Mouse (Mus musculus) liver, postnatal 0 days (tissue): Measurements from ENCODE around the gene Prkab1. TPM values are rescaled to one million over a fixed set of nuclear protein-coding genes. Genes with fewer than 3 reads are reported as not detected.

Experiments used
- ATAC-seq: fragments of 200-750 bp; cut with Nextera tagmentation; 2 replicates; pipeline ENCODE4 v1.8.0; 2017; ENCODE audit warnings: mild to moderate bottlenecking, moderate library complexity
- DNase-seq: peaks from one replicate; pipeline ENCODE4 v3.0.0-alpha.2; 2016
- H3K27ac ChIP-seq: fragments of 300-500 bp; sonication (generic); 2 replicates; pipeline ENCODE4 v1.5.1; 2014; ENCODE audit warnings: antibody characterized with exemption, moderate library complexity, mild to moderate bottlenecking, low read depth
- H3K27me3 ChIP-seq: fragments of 300-500 bp; sonication (generic); 2 replicates; pipeline ENCODE4 v1.6.1; 2014; ENCODE audit warnings: low read length, control low read depth, mixed read lengths; ENCODE audit not compliant: insufficient read depth
- H3K36me3 ChIP-seq: fragments of 300-500 bp; sonication (generic); replicated peaks from 2 replicates; pipeline ENCODE4 v1.6.1; 2014; ENCODE audit warnings: mild to moderate bottlenecking, control low read depth, low read length, moderate library complexity, mixed read lengths; ENCODE audit not compliant: insufficient read depth
- H3K4me1 ChIP-seq: fragments of 300-500 bp; sonication (generic); 2 replicates; pipeline ENCODE4 v1.6.1; 2014; ENCODE audit warnings: antibody characterized with exemption, mild to moderate bottlenecking, control low read depth; ENCODE audit not compliant: insufficient read depth
- H3K4me2 ChIP-seq: fragments of 300-500 bp; sonication (generic); 2 replicates; pipeline ENCODE4 v1.6.1; 2014; ENCODE audit warnings: low read depth, mild to moderate bottlenecking, low read length, moderate library complexity, mixed read lengths
- H3K4me3 ChIP-seq: fragments of 300-500 bp; sonication (generic); 2 replicates; pipeline ENCODE4 v1.5.1; 2014; ENCODE audit warnings: low read depth, low read length
- H3K9ac ChIP-seq: fragments of 300-500 bp; sonication (generic); replicated peaks from 2 replicates; pipeline ENCODE4 v1.6.1; 2014; ENCODE audit warnings: mild to moderate bottlenecking, moderate library complexity
- H3K9me3 ChIP-seq: fragments of 300-500 bp; sonication (generic); 2 replicates; pipeline ENCODE4 v1.6.1; 2016; ENCODE audit warnings: mild to moderate bottlenecking, control low read depth, low read length, mixed read lengths
- CTCF ChIP-seq: sonication (generic); IDR thresholded peaks from 2 replicates; pipeline ENCODE4 v1.5.1; 2016; ENCODE audit warnings: antibody characterized with exemption, low read depth
- EP300 ChIP-seq: IDR thresholded peaks from 2 replicates; pipeline ENCODE4 v1.6.1; 2016; ENCODE audit warnings: antibody characterized with exemption, low read depth, mild to moderate bottlenecking
- WGBS: fragments of 180-500 bp; shearing (Covaris S2); extraction: QIAGEN DNeasy Blood & Tissue Kit; methylation state at CpG from one replicate; pipeline ENCODE4 v1.1.7; 2014; ENCODE audit not compliant: insufficient replicate concordance; 5-methylcytosine and 5-hydroxymethylcytosine counted together
- polyA plus RNA-seq: library from polyadenylated mRNA; unstranded; fragments of >200 nt; fragmentation: Nextera tagmentation; extraction: Ambion mirVana; gene quantifications from 2 replicates; pipeline ENCODE4 v1.2.1, GENCODE M21; 2015

Prkab1 gene
- polyA plus RNA-seq, 1 experiment from 2014 or later = 51.6 TPM

- no peak overlapping the region for H3K4me3 ChIP-seq
- TF ChIP-seq EP300 = no peak
- no peak for TF ChIP-seq CTCF
- ATAC-seq (no peak), DNase-seq (peak; percentile 35)
- no peaks in the 10 kb centered on the region for H3K9me3 ChIP-seq
- H3K4me2 ChIP-seq = peak overlapping the region; percentile 40; the same call in 1 of the 2 replicates
- H3K27ac ChIP-seq = no peak overlapping the region
- no peaks in the 10 kb centered on the region for H3K36me3 ChIP-seq
- no peak overlapping the region for H3K9ac ChIP-seq
- no peaks in the 10 kb centered on the region for H3K27me3 ChIP-seq
- H3K4me1 ChIP-seq = peaks cover 18% of the 10 kb centered on the region
- 19% methylated on average over 19 of the region's 19 CpGs for WGBS
Observed at GRCm38 (mm10) chr5:116030566-116031189, 6.4 kb upstream of the Prkab1 start.

GRCm38 (mm10) chr5:116029071-116029470 is 4.8 kb upstream of the Prkab1 start:
- H3K4me1 ChIP-seq = peaks cover 29% of the 10 kb centered on the region
- H3K9me3 ChIP-seq = no peaks in the 10 kb centered on the region
- no peaks in the 10 kb centered on the region for H3K36me3 ChIP-seq
- WGBS = 31% methylated on average over 7 of the region's 7 CpGs
- peak; percentile 22 for ATAC-seq
- no peaks in the 10 kb centered on the region for H3K27me3 ChIP-seq
- peak overlapping the region; percentile 24 for H3K4me2 ChIP-seq
- H3K27ac ChIP-seq = peak overlapping the region; percentile 79
- DNase-seq = peak; percentile 50
- H3K4me3 ChIP-seq = no peak overlapping the region
- TF ChIP-seq EP300 (peak; percentile 87), CTCF (0 out of 2 replicates have a peak, but pooled peaks have one; percentile 7)
- no peak overlapping the region for H3K9ac ChIP-seq

GRCm38 (mm10) chr5:116026561-116026960 is 2.3 kb upstream of the Prkab1 start:
- Histone ChIP-seq H3K9ac (no peak overlapping the region), H3K36me3 (peaks cover 7% of the 10 kb centered on the region), H3K9me3 (no peaks in the 10 kb centered on the region), H3K27ac (peak overlapping the region; percentile 96), H3K4me1 (peaks cover 43% of the 10 kb centered on the region), H3K27me3 (no peaks in the 10 kb centered on the region), H3K4me3 (0 out of 2 replicates have a peak overlapping the region, but pooled peaks have one; percentile 3), H3K4me2 (peak overlapping the region; percentile 58)
- TF ChIP-seq CTCF (no peak), EP300 (peak; percentile 99)
- DNase-seq (peak; percentile 76), ATAC-seq (peak; percentile 76)
- WGBS = 49% methylated on average over 14 of the region's 14 CpGs

GRCm38 (mm10) chr5:116026107-116026506 is 1.8 kb upstream of the Prkab1 start:
- Histone ChIP-seq H3K9ac (0 out of 2 replicates have a peak overlapping the region, but pooled peaks have one; percentile 3), H3K4me3 (0 out of 2 replicates have a peak overlapping the region, but pooled peaks have one; percentile 3)
- TF ChIP-seq EP300 = no peak
- no peak for TF ChIP-seq CTCF

GRCm38 (mm10) chr5:116023821-116024284 is 455 bp downstream of the Prkab1 start:
- Histone ChIP-seq H3K9ac (peak overlapping the region; percentile 92), H3K36me3 (peaks cover 33% of the 10 kb centered on the region), H3K27ac (peak overlapping the region; percentile 96), H3K4me2 (peak overlapping the region; percentile 78), H3K27me3 (no peaks in the 10 kb centered on the region), H3K9me3 (no peaks in the 10 kb centered on the region), H3K4me3 (peak overlapping the region; percentile 95), H3K4me1 (peaks cover 54% of the 10 kb centered on the region)
- peak; percentile 7; the same call in 1 of the 2 replicates for ATAC-seq
- under 1% methylated on average over 28 of the region's 28 CpGs for WGBS
- TF ChIP-seq EP300 = no peak
- no peak for TF ChIP-seq CTCF
- DNase-seq = peak; percentile 69

More at GRCm38 (mm10) chr5:116026107-116026506, 1.8 kb upstream of the Prkab1 start:
- Histone ChIP-seq H3K27me3 (no peaks in the 10 kb centered on the region), H3K4me2 (peak overlapping the region; percentile 58), H3K27ac (peak overlapping the region; percentile 96), H3K4me1 (peaks cover 45% of the 10 kb centered on the region), H3K36me3 (peaks cover 12% of the 10 kb centered on the region), H3K9me3 (no peaks in the 10 kb centered on the region)
- DNase-seq (no peak), ATAC-seq (no peak)
- 54% methylated on average over 5 of the region's 5 CpGs for WGBS

GRCm38 (mm10) chr5:116023251-116023661 is 1.1 kb downstream of the Prkab1 start:
- ATAC-seq = peak; percentile 7; the same call in 1 of the 2 replicates
- peak overlapping the region; percentile 96 for H3K27ac ChIP-seq

More at GRCm38 (mm10) chr5:116023251-116023661, 1.1 kb downstream of the Prkab1 start:
- Histone ChIP-seq H3K27me3 (no peaks in the 10 kb centered on the region), H3K9ac (peak overlapping the region; percentile 92), H3K4me3 (peak overlapping the region; percentile 95), H3K4me2 (peak overlapping the region; percentile 78), H3K9me3 (no peaks in the 10 kb centered on the region), H3K36me3 (peaks cover 39% of the 10 kb centered on the region), H3K4me1 (peaks cover 57% of the 10 kb centered on the region)
- 7% methylated on average over 8 of the region's 8 CpGs for WGBS
- TF ChIP-seq CTCF (no peak), EP300 (no peak)
- peak; percentile 59 for DNase-seq
